Mouse (Mus musculus) intestine, embryonic 14.5 days (tissue): ENCODE results near the gene Slc12a5. TPM values are rescaled to one million over a fixed set of nuclear protein-coding genes. Genes with fewer than 3 reads are reported as not detected.

Source experiments
- ATAC-seq: fragments of 200-750 bp; cut with Nextera tagmentation; replicated peaks from 2 replicates; pipeline ENCODE4 v1.8.0; 2017; ENCODE audit warnings: low read depth, moderate number of reproducible peaks, moderate TSS enrichment, moderate library complexity; ENCODE audit not compliant: low FRiP score, low TSS enrichment
- DNase-seq: peaks from one replicate; pipeline ENCODE4 v3.0.0-alpha.2; 2018; ENCODE audit warnings: low spot score
- H3K27ac ChIP-seq: fragments of 300-500 bp; sonication (generic); 2 replicates; pipeline ENCODE4 v1.5.1; 2014; ENCODE audit warnings: low read depth, mild to moderate bottlenecking, control low read depth
- H3K27me3 ChIP-seq: fragments of 300-500 bp; sonication (generic); replicated peaks from 2 replicates; pipeline ENCODE4 v1.6.1; 2014; ENCODE audit warnings: low read length, control low read depth; ENCODE audit not compliant: control insufficient read depth, insufficient read depth
- H3K36me3 ChIP-seq: fragments of 300-500 bp; sonication (generic); 2 replicates; pipeline ENCODE4 v1.6.1; 2014; ENCODE audit warnings: low read length, control low read depth; ENCODE audit not compliant: control insufficient read depth, insufficient read depth
- H3K4me1 ChIP-seq: fragments of 300-500 bp; sonication (generic); replicated peaks from 2 replicates; pipeline ENCODE4 v1.6.1; 2014; ENCODE audit warnings: low read length, control low read depth, mixed read lengths; ENCODE audit not compliant: control insufficient read depth, insufficient read depth
- H3K4me2 ChIP-seq: fragments of 300-500 bp; sonication (generic); 2 replicates; pipeline ENCODE4 v1.6.1; 2014; ENCODE audit warnings: low read length
- H3K4me3 ChIP-seq: fragments of 300-500 bp; sonication (generic); 2 replicates; pipeline ENCODE4 v1.5.1; 2014; ENCODE audit warnings: low read depth, low read length, control low read depth, mixed read lengths
- H3K9ac ChIP-seq: fragments of 300-500 bp; sonication (generic); 2 replicates; pipeline ENCODE4 v1.6.1; 2014; ENCODE audit warnings: mild to moderate bottlenecking, low read length
- H3K9me3 ChIP-seq: fragments of 300-500 bp; sonication (generic); 2 replicates; pipeline ENCODE4 v1.6.1; 2016; ENCODE audit warnings: low read length, control low read depth; ENCODE audit not compliant: control insufficient read depth
- WGBS: fragments of 180-500 bp; shearing (Covaris S2); extraction: QIAGEN DNeasy Blood & Tissue Kit; methylation state at CpG from one replicate; pipeline ENCODE4 v1.1.7; 2014; 5-methylcytosine and 5-hydroxymethylcytosine counted together
- polyA plus RNA-seq: library from polyadenylated mRNA; unstranded; fragments of >200 nt; fragmentation: Nextera tagmentation; extraction: Ambion mirVana; gene quantifications from 2 replicates; pipeline ENCODE4 v1.2.1, GENCODE M21; 2014

Gene Slc12a5
- polyA plus RNA-seq, 1 experiment from 2014 or later: 1.3 TPM

DNA sequence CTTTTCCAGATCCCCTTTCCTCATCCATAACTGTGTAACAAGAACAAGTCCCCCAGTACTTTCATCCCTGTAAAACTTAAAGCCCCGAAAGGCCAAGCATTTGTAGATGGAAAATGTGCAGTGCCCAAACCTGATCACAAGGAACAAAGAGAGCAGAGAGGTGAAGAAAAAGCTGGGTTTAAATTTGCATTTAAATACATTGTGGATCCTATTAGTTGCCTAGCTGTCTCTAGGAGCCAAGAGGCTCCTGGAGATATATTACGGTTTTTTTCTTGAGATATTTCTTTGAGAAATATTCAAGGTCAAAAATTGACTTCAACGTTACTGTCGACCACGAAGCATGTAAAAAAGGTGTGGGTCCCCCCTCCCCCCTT lies 74.4 kb downstream of the Slc12a5 start:
- peaks cover 14% of the 10 kb centered on the region for H3K4me1 ChIP-seq
- WGBS: 30% methylated on average over 5 of the region's 5 CpGs
- peak overlapping the region; percentile 80 for H3K4me3 ChIP-seq
- no peaks in the 10 kb centered on the region for H3K27me3 ChIP-seq
- ATAC-seq (peak; percentile 29; the same call in 1 of the 2 replicates), DNase-seq (no peak)
- peak overlapping the region; percentile 44 for H3K4me2 ChIP-seq
- H3K36me3 ChIP-seq: 0 out of 2 replicates have a peak, but pooled peaks cover 3% of the 10 kb centered on the region
- 0 out of 2 replicates have a peak overlapping the region, but pooled peaks have one; percentile 5 for H3K27ac ChIP-seq
- H3K9me3 ChIP-seq: no peaks in the 10 kb centered on the region
- no peak overlapping the region for H3K9ac ChIP-seq

DNA sequence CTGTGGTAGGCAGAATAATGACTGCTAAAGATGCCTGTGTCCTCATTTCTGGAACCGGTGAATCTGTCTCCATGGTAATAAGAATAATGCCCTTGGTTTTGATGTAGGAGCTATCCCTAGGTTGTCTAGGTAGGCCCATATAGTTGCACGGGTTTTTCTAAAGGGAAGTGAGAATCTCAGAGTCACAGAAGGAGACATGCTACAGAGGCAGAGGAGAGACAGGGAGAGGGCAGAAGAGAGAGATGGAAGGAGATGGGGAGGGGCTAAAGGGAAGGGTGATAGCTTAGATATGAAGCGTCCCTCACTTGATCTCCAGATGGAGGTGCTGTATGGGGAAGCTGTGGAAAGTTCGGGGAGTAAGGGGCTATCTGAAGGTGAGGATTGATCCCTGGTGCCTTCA lies 76.8 kb downstream of the Slc12a5 start:
- no peak overlapping the region for H3K27ac ChIP-seq
- no peak overlapping the region for H3K4me3 ChIP-seq
- H3K9me3 ChIP-seq: no peaks in the 10 kb centered on the region
- no peak overlapping the region for H3K9ac ChIP-seq
- H3K4me1 ChIP-seq: peaks cover 10% of the 10 kb centered on the region
- ATAC-seq (no peak), DNase-seq (no peak)
- no peak overlapping the region for H3K4me2 ChIP-seq
- no peaks in the 10 kb centered on the region for H3K27me3 ChIP-seq
- 66% methylated on average over 4 of the region's 4 CpGs for WGBS
- H3K36me3 ChIP-seq: no peaks in the 10 kb centered on the region

DNA sequence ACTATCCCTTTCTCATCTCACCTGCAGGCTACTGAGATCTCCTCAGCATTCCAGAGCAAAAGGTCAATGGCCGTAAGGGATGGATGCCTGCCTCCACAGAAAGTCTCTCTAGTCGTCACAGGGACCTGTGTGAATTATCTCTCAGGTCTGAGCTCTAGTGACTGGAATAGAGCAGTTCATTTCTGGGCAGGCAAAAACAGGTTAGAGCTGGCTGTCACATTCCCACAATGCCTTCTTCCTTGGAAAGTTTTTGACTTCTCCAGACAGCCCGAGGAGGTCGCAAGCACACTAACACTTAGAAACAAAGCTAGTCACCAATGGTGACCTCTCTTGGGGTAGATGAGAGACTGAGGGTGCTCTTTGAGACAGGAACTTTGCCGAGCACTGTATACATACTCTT lies 81.5 kb downstream of the Slc12a5 start:
- H3K4me2 ChIP-seq: no peak overlapping the region
- WGBS: 74% methylated on average over 5 of the region's 5 CpGs
- no peak overlapping the region for H3K9ac ChIP-seq
- H3K36me3 ChIP-seq: no peaks in the 10 kb centered on the region
- no peaks in the 10 kb centered on the region for H3K27me3 ChIP-seq
- no peak for DNase-seq
- H3K4me3 ChIP-seq: no peak overlapping the region
- H3K4me1 ChIP-seq: peaks cover 4% of the 10 kb centered on the region; the same call in 1 of the 2 replicates
- ATAC-seq: no peak
- no peak overlapping the region for H3K27ac ChIP-seq
- no peaks in the 10 kb centered on the region for H3K9me3 ChIP-seq

DNA sequence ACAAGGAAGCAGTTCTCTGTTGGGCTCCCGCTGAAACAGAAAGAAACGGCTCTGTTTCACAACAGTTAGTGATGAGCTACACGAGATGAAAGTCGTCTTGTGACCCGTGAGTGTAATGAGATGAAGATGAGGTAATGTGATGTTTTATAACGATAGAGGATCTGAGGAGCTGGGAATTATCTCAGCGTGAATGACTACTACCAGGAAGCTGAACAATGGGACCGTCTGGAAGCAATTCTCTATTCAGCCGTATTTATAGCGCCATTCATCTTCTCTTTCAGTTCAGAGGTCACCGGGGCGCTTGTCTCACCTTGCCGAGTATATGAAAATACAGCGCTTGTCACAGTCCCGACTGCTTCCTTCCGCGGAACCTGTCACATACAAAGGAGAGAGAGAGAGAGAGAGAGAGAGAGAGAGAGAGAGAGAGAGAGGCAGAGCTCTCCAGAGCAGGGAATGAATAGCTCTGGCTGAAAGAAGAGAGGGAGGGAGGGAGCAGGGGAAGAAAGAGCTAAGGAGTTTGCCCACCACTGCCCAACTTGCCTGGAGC lies 82.6 kb downstream of the Slc12a5 start:
- no peak overlapping the region for H3K9ac ChIP-seq
- no peaks in the 10 kb centered on the region for H3K36me3 ChIP-seq
- H3K27ac ChIP-seq: no peak overlapping the region
- H3K4me2 ChIP-seq: 0 out of 2 replicates have a peak overlapping the region, but pooled peaks have one; percentile 13
- no peaks in the 10 kb centered on the region for H3K27me3 ChIP-seq
- peak; percentile 37; the same call in 1 of the 2 replicates for ATAC-seq
- no peak overlapping the region for H3K4me3 ChIP-seq
- H3K4me1 ChIP-seq: peaks cover 4% of the 10 kb centered on the region; the same call in 1 of the 2 replicates
- WGBS: 10% methylated on average over 17 of the region's 17 CpGs
- H3K9me3 ChIP-seq: no peaks in the 10 kb centered on the region
- DNase-seq: no peak

DNA sequence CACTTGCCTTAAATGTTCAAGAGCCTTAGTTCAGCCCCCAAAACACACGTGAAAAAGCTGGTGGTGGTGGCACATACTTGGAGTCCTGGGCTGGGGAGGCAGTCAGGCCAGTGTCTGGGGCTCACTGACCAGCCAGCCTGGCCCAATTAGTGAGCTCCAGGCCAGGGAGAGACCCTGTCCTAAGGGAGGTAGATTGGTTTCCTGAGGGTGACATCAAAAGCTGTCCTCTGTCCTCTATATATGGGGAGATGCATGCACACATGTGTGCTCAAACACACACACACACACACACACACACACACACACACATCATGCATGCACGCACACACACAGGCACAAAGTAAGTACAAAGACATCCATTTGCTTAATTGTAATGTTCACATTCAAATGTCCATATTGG lies 83.1 kb downstream of the Slc12a5 start:
- WGBS: 64% methylated on average over 2 of the region's 2 CpGs

DNA sequence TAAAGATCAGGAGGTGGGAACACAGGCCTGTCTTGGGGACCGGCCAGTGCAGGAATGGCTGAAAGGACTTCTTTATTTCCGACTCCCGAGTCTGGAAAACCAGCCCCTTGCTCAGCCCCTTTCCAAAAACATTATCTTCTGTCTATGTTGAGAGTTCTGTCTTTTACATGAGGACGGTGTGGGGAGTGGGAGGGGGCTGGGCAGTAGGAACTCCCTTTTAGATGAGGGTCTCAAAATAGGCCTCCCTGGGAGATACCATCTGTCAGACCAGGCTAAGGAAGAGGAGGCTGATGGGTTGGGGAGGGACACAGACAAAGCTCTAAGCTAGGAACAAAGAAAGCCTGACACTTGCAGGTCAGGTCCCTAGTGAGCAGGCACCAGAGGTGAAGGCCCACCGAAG lies 88.4 kb downstream of the Slc12a5 start:
- ATAC-seq (no peak), DNase-seq (no peak)
- H3K9me3 ChIP-seq: no peaks in the 10 kb centered on the region

More for the DNA sequence above, 83.1 kb downstream of the Slc12a5 start:
- no peaks in the 10 kb centered on the region for H3K27me3 ChIP-seq
- no peak overlapping the region for H3K4me2 ChIP-seq
- no peak overlapping the region for H3K27ac ChIP-seq
- peaks cover 4% of the 10 kb centered on the region; the same call in 1 of the 2 replicates for H3K4me1 ChIP-seq
- H3K4me3 ChIP-seq: no peak overlapping the region
- no peaks in the 10 kb centered on the region for H3K9me3 ChIP-seq
- H3K9ac ChIP-seq: no peak overlapping the region
- no peaks in the 10 kb centered on the region for H3K36me3 ChIP-seq
- no peak for ATAC-seq
- DNase-seq: no peak

More for the DNA sequence above, 88.4 kb downstream of the Slc12a5 start:
- Histone ChIP-seq H3K36me3 (no peaks in the 10 kb centered on the region), H3K9ac (no peak overlapping the region), H3K4me2 (no peak overlapping the region), H3K4me3 (no peak overlapping the region), H3K4me1 (no peaks in the 10 kb centered on the region), H3K27me3 (no peaks in the 10 kb centered on the region), H3K27ac (no peak overlapping the region)
- 64% methylated on average over 5 of the region's 5 CpGs for whole genome bisulfite sequencing

Other genes with a start within 250 kb of the Slc12a5 start
- gene Spint5, start 245.5 kb upstream of the Slc12a5 start, polyA plus RNA-seq: not detected in 2 replicates
- gene Wfdc3, start 214.9 kb upstream of the Slc12a5 start, polyA plus RNA-seq: 2.0 and 2.6 TPM in 2 replicates
- gene Dnttip1, start 214.8 kb upstream of the Slc12a5 start, polyA plus RNA-seq: 66.4 and 67.0 TPM in 2 replicates
- 462 and 476 TPM in 2 replicates for gene Ube2c, start 190.9 kb upstream of the Slc12a5 start, polyA plus RNA-seq
- 0.69 and 1.3 TPM in 2 replicates for gene Tnnc2, start 180.8 kb upstream of the Slc12a5 start, polyA plus RNA-seq
- 20.5 and 21.3 TPM in 2 replicates for gene Snx21, start 175.0 kb upstream of the Slc12a5 start, polyA plus RNA-seq
- 19.2 and 19.6 TPM in 2 replicates for gene Acot8, start 155.9 kb upstream of the Slc12a5 start, polyA plus RNA-seq
- gene Zswim3, start 155.7 kb upstream of the Slc12a5 start, polyA plus RNA-seq: 8.9 and 11.4 TPM in 2 replicates
- 16.5 and 17.4 TPM in 2 replicates for gene Zswim1, start 138.1 kb upstream of the Slc12a5 start, polyA plus RNA-seq
- not detected in 2 replicates for gene Spata25, start 132.3 kb upstream of the Slc12a5 start, polyA plus RNA-seq
- gene Ctsa, start 127.9 kb upstream of the Slc12a5 start, polyA plus RNA-seq: 155 and 168 TPM in 2 replicates
- gene Neurl2, start 127.3 kb upstream of the Slc12a5 start, polyA plus RNA-seq: 6.7 and 7.7 TPM in 2 replicates
- 25.7 and 28.1 TPM in 2 replicates for gene Pltp, start 103.1 kb upstream of the Slc12a5 start, polyA plus RNA-seq
- 76.0 and 85.5 TPM in 2 replicates for gene Pcif1, start 81.5 kb upstream of the Slc12a5 start, polyA plus RNA-seq
- 12.7 and 14.3 TPM in 2 replicates for gene Zfp335, start 49.0 kb upstream of the Slc12a5 start, polyA plus RNA-seq
- gene Mmp9, start 20.0 kb upstream of the Slc12a5 start, polyA plus RNA-seq: 2.4 and 3.3 TPM in 2 replicates
- 57.0 and 58.5 TPM in 2 replicates for gene Ncoa5, start 74.1 kb downstream of the Slc12a5 start, polyA plus RNA-seq
- 12.5 and 12.8 TPM in 2 replicates for gene Cd40, start 94.8 kb downstream of the Slc12a5 start, polyA plus RNA-seq
- not detected in 2 replicates for gene 1700025C18Rik, start 129.9 kb downstream of the Slc12a5 start, polyA plus RNA-seq